Mouse (Mus musculus): ENCODE results near the gene Spint4.

DNA sequence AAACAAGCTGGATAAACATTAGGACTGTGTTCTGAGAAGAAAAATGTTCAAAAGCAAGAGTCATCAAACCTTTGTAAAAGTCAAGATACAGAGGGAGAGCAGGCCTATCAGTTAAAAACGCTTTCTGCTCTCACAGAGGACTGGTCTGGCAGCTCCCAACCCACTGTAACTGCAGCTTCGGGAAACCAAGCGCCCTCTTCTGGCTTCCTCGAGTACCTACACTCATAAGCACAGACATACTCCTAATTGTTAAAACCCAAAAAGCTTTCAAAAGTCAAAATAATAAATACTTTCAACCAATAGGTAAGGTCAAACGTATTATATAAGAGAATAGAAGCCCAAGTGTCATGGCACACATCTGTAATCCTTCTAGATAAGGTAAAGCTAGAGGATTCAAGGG, 5.9 kb downstream of the Spint4 start:
- TF ChIP-seq CTCF (IDR thresholded peaks at IDR 0.05; ENCODE audit: borderline replicate concordance, extremely low read depth, insufficient read depth, insufficient read length) = no peak
- TF ChIP-seq POLR2A (IDR thresholded peaks at IDR 0.05; ENCODE audit: borderline replicate concordance, extremely low read depth, insufficient read depth, insufficient read length, poor library complexity, severe bottlenecking) = no peak
